Mouse (Mus musculus) cerebellum, postnatal 4 days (tissue): Measurements from ENCODE around the gene Zfp853.

Source experiments
- DNase-seq, 2 experiments: peaks; one replicate each; pipeline ENCODE4 v3.0.0; 2022; ENCODE audit warnings: low spot score in 2 of 2, mixed read lengths in 1 of 2

Zfp853 gene

DNA sequence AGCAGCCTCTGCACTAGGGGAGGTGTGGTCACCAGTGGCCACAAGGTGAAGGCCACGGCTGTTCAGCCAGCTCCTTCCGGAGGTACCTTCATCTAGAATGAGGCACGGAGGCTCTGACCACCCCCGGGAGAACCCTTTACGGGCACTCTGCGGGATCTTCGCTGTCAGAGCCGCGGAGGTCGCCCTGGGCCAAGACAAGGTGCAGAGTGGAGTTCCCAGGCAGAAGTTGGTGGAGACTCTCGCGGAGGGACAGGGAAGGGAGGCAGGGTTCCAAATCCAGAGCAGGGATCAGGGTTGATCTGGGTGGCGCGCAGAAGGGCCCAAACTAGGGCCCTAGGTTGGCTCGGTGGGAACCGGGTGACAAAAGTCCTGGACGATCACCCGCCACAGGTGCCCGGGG lies 544 bp downstream of the Zfp853 start:
- no peak for DNase-seq

DNA sequence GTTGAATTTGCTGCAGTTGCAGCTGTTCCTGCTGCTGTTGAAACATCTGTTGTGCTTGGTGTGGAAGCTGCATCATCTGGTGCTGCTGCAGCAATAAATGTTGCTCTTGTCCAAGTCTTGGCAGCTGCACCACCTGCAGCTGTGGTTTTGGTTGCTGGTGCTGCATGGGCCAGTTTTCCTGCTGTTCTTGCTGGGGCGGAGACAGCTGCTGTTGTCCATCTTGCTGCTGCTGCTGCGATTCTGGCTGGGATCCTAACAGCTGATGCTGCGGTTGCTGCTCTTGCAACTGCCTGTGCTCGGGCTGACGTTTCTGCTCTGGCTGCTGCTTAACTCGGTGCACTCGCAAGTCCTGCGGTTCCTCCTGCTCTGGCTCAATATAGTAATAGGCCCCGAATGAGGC lies 4.1 kb downstream of the Zfp853 start:
- DNase-seq, result no peak

DNA sequence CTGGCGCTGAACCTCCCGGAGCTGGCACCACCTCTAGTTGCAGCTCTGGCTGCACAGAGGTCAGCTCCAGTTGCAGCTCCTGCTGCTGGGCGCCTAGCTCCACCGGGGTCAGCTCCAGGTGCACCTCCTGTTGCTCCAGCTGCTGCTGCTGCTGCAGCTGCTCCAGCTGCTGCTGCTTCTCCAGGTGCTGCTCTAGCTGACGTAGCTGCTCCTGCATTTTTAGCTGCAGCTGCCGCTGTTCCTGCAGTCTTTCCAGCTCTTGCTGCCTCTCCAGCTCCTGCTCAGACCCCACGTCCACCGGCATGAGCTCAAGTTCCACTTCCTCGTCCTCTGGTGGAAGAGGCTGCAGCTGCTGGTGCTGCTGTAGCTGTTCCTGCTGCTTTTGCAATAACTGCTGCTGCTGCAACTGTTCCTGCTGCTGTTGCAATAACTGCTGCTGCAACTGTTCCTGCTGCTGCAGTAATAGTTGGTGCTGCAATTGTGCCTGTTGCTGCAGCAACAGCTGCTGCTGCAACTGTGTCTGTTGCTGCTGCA lies 5.0 kb downstream of the Zfp853 start:
- no peak for DNase-seq

DNA sequence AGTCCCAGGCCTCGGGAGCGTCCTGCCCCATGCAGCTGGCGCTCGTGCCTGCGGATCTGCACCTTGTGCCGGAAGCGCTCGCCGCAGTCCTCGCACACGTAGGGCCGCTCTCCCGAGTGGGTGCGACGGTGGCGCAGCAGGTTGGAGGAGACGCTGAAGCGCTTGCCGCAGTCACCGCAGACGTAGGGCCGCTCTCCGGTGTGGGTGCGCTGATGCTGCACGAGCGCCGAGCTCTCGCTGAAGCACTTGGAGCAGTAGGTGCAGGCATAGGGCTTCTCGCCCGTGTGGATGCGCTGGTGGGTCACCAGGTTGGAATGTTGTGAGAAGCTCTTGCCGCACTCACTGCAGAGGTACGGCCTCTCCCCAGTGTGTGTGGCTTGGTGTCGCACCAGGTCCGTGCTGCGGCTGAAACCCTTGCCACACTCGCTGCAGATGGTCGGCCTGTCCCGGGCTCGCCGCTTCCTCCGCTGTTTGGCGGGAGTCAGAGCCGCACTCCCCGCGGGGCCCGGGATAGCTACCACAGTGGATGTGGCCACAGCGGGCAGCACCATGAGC lies 5.6 kb downstream of the Zfp853 start:
- no peak for DNase-seq

DNA sequence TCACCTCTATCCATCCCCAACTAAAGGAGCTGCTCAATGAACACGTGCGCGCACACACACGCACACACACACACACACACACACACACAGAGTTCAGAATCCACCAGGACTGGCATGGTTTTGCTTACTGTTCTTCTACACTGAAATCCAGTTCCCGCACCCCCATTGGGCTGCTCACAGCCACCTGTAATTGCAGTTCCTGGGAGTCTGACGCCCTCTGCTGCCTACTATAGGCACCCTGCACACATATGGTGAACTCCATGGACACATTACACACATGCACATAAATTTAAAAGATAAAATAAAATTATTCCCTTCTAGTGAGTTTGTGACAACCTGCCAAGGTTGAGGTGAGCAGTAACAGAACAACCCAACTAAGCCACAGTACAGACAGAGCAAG lies 8.7 kb downstream of the Zfp853 start:
- no peak for DNase-seq

DNA sequence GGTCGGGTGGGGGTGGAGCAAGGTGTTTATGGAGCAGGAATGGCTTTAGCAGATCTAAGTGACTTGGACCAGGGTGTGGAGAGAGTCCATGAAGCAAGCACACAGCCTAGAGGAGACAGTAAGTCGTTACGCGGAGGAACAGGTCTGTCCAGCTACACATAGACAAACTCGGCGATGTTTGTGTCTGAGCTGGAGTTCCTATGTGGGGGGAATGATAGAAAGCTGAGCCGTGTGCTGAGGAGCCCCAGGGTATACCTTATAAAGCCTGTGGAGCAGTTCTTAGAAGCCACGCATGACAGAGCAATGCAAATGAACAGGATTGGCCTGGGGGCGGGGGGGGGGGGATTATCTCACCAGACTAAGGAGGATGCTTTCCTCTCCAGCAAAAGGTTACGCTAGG lies 14.2 kb downstream of the Zfp853 start:
- DNase-seq, result no peak

DNA sequence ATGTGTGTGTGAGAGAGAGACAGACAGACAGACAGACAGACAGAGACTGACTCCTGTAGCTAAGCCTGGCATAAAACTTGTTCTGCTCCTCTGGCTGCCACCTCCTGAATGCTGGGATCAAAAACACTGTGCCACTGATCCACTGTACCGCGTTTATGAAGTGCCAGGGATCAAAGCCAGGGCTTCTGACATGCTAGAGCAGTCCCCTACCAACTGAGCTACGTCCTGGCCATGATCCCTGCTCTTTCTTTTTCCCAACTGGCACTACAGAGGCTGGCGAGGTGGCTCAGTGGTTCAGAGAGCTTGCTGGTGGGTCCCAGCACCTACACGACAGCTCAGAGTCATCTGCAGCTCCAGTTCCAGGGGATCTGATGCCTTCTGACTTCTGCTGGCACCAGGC lies 17.7 kb downstream of the Zfp853 start:
- no peak for DNase-seq

DNA sequence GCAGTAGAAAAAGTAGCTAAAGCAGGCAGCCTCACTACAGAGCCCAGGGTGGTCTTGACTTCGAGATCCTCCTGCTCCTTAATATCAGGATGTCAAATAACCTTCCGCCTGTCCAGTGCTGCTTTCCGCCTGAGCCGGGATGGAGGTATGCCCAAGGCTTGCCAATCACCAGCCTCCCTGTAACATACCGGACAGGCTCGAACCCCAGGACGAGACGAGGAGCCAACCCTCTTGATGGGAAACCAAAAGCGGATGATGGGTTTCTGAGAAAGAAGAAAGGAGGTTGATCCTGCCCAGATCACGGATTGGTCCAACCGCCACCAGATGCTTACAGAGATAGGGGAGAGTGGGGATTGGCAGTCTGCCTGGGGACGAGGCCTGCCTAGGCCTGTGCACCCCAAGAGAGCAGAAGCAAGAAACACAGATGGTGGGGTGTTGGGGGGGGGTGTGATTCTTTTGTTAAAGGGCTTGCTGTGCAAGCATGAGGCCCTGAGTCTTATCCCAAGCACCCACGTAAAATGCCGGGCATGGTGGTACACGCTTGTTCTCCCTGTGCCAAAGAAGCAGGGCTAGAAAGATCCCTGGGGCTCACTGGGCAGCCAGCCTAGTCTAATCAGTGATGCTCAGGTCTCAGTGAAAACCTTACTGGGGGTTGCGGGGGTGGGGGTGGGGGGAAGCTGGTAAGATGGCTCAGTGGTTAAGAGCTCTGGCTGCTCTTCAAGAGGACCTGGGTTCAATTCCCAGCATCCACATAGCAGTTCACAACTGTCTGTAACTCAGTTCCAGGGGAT lies 20.7 kb downstream of the Zfp853 start:
- peak in 1 of 2 experiments; percentile 43 for DNase-seq

DNA sequence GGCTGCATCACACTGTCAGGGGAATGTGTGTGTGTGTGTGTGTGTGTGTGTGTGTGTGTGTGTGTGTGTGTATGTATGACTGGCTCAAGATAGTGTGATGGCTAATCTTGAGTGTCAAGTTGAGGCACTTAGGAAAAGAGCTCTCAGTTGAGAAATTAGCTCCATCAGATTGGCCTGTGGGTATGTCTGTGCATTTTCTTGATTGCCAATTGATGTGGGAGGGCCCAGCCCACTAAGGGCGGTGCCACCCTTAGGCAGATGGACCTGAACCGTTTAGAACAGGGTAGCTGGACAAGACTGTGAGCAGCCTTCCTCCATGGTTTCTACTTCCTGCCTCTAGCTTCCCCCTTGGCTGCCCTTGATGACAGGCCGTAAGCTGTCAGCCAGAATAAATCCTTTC lies 21.3 kb downstream of the Zfp853 start:
- DNase-seq, result no peak

DNA sequence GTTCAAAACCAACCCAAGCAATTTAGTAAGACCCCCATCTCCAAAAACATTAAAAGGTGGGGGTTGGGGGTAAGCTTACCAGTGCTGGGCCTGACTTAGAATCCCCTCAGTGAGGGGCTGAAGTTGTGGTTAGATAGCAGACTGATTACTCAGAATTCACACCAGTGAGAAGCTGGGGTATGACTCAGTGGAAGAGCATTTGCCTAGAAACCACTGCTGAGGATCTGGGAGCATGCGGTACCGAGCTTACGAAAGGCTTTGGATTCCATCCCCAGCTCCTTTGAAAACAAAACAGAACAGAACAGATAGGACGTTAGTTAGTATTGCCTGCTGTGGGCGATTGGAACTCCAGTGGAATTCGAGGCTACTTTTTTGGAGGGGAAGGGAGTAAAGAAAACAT lies 21.8 kb downstream of the Zfp853 start:
- DNase-seq, result no peak

DNA sequence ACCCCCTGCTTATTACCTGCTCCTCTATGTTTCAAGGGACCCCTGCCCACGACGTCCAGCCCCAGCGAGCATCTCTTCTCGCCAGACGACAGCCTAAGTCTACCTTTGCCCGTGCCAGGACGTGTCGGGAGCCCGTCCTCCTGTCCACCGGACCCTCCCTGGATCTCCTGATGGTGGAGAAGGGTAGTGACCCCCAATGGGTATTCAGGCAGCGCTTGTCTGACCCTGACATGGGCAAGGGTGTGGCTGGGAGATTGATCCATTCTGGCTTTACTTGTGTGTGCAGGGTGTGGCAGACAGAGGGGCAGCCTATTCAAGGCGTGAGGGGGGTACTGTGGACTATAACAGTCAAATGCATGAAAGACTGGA lies 23.3 kb downstream of the Zfp853 start:
- no peak for DNase-seq

DNA sequence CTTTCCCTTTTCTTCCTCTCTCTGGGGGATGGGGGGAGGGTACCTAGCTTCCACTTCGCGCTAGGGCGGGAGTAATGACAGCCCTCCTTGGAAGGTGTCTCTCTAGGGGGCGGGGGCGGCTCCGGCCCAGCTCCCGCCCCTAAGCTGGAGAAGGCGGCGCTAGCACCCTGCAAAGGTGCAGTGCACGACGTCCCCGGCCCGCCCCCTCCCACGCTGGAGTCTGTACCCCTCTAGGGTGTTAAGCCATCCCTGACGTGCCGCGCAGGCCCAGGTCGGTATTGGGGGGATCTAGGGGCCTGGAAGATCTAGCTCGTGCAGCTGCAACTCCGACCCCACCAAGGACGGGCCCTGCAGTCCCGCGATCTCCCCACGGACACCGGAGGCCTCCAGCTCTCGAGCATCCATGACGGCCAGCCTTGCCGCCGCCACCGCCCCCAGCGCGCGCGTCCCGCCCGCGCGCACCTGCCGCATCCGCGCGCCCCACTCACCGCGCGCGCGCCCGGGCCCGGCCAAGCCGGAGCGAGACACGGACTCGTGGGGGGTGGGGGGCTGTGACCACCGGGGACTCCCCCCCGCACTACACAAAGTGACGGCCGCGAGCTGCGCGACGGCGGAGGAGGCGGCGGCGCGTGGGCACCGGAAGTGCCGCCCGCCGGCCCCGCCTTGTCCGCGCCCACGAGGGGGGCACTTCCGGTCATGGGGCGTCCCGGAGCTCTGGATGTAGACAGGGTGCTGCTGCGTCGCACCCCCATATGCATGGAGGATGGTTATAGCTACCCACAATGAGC lies 23.9 kb downstream of the Zfp853 start, which contains the start of gene Zfp316:
Gene Zfp316 (minus strand): TSS at position 660 of the 788 bp plus-strand sequence.
- DNase-seq, result peak in 1 of 2 experiments; percentile 74

DNA sequence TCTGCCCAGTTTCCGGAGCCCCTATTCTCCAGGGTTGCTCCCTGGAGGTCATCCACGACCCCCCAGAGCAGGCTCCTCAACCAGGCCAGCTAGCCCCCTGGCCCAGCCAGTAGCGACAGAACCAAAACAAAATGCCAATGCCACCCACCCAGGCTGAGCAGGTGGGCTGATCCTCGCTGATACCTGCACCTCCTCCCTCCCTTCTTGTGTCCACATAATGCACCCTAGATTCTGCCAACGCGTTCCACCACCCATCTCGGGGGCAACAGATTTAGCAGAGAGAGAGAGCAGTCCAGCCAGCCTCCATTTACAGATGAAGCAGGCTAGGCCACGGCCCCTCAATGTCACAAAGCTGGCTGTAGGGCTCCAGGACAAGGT lies 24.4 kb downstream of the Zfp853 start:
- no peak for DNase-seq

DNA sequence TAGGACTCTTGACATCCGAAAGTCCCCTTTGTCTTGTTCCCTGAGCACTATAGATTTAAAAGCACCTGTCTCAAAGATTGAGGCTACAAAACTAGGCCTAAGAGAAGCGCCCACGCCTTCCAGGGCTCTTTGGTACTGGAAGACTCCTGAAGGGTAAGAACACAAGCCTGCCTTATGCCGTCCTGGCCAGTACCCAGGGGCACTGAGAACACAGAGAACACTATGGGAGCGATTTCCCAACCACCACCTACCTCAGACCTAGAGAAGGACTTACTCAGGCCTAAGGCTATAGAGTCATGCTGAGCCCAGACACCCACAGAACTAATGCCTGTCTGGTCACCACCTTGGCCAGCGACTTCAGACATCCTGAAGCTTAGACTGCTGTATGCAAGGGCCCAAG lies 26.6 kb downstream of the Zfp853 start:
- DNase-seq, result no peak

DNA sequence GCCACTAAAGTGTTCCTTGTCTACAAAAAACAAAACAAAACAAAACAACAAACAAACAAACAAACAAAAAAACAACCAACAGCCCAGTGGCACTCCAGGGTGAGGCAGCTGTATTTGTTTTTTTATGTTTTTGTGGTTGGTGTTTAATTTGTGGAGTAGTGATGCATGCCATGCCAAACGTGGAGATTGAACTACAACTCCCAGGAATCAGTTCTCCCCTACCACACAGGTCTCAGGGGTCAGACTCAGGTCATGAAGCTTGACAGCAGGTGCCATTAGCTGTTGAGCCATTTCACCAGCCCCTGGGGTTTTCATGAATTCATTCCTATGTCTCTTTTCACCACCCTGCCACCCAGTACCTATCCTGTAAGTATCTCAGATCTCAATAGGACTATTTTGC lies 28.0 kb downstream of the Zfp853 start:
- no peak for DNase-seq

DNA sequence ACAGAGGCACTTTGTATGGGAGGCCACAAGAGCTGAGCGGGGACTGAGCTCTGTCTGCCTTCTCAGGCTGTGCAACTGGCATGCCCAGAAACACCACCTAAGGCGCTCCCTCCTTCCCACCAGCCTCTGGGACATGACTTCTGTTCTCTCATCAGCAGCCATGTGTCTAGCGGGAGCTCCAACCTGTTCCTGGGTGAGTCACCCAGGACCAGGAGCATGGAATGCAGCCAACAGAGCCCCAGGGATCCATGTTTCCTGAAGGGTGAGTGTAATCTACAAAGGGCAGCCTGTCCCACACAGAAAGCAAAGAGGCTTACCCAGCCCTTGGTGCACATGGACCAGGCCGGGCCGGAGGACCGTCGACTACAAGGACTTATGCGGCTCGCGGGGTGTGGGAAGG lies 28.7 kb downstream of the Zfp853 start:
- DNase-seq, result no peak

DNA sequence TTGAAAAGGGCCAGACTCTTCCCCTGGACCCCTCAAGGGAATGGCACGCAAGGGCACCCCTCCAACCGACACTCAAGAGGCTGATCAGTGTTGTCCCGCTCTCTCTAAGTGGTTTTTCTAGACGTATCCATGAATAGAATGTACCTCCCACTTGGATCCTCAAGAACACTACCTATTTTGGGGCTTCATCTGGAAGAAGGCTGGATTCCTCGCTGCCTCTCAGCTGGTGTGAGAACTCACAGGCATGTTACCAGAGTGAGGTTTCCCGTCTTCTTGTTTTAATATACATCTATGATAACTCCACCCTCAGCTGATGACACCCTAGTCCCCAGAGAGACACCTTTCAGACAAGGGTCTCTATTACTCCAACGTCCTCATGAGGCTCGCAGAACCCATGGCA lies 31.8 kb downstream of the Zfp853 start:
- no peak for DNase-seq

DNA sequence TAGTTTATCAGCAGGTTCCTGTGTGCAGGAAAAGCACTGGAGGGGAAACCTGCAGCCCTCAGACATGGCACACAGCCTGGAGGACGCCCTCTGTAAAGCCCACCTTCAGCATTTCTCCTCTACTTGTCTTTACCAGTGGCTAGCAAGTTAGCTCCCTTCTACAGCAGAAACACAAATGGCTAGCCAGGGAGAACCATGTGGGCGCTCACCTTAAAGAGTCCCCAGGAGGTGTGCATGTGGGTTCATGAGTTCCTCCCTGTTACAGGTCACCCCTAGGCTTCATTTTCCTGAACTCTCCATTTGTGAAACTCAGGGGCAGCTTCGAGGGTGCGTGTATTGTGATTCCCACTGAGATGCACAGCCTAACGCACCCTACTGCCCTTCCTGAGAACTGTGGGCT lies 37.6 kb downstream of the Zfp853 start:
- no peak for DNase-seq

DNA sequence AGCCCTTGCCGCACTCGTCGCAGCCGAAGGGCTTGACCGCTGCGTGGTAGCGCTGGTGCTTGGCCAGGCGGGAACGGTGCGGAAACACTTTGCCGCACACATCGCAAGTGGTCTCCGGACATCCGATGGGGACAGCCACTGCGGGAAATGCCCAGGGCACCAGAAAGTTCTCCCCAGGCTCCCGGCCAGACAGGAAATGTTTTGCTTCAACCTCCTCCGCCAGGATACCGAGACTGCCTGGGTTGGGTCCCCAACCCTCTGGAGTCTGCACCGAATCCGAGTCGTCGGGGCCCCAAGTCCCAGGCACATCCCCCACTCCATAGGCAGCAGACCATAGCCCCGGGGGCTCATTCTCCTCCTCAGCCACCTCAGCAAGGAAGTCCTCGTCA lies 38.3 kb downstream of the Zfp853 start:
- DNase-seq, result no peak

DNA sequence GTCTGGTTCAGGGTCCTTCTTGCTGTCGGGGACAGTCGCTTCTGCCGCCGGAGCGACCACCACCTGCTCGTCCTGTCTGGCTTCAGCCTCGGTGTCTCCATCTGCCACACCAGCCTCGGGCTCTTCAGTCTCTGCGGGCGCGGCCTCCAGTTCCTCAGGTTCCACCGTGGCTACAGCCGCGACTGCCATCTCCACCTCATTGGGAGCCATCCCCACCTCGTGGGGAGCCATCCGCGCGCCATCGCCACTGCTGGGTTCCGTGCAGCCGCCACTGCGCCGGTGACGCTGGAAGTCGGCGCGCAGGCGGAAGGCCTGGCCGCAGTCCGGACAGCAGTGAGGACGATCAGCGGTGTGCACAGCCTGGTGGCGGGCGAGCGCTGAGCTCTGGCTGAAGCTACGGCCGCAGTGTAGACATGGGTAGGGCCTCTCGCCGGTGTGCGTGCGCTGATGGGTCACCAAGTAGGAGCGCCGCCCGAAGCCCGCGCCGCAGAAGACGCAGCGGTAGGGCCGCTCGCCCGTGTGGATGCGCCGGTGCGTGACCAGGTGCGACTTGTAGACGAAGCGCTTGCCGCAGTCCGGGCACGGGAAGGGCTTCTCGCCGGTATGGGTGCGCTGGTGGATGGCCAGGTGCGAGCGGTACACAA lies 38.8 kb downstream of the Zfp853 start:
- peak in 1 of 2 experiments; percentile 39 for DNase-seq

DNA sequence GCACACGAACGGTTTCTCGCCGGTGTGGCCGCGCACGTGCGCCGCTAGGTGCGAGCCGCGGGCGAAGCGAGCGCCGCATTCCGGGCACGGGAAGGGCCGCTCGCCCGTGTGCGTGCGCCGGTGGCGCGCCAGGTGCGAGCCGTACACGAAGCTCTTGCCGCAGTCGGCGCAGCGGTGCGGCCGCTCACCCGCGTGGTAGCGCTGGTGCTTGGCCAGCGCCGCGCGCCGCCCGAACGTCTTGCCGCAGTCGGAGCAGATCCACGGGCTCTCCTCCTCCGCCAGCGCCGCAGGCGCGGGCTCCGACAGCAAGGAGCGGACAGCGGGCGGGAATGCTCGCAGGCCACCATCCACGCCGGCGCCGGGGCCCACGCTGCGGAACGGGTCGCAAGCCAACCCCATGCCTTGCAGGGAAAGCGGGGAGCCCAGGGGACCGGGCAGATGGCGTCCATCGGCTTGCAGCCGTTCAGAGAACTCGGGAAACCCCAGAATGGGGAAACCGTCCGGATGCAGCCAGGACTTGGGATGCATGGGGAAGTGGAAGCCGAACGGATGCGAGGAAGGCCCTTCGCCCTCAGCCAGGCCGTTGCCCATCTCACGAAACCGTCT lies 39.4 kb downstream of the Zfp853 start:
- peak in 1 of 2 experiments; percentile 48 for DNase-seq
